Mouse (Mus musculus) heart, postnatal 0 days (tissue): ENCODE results near the gene Trim29.

Experiments
- CTCF ChIP-seq: IDR thresholded peaks from 2 replicates; pipeline ENCODE4 v1.5.1; 2016; ENCODE audit warnings: antibody characterized with exemption, control low read depth, low read depth
- EP300 ChIP-seq: IDR thresholded peaks from 2 replicates; pipeline ENCODE4 v1.6.1; 2016; ENCODE audit warnings: antibody characterized with exemption, low read depth

DNA sequence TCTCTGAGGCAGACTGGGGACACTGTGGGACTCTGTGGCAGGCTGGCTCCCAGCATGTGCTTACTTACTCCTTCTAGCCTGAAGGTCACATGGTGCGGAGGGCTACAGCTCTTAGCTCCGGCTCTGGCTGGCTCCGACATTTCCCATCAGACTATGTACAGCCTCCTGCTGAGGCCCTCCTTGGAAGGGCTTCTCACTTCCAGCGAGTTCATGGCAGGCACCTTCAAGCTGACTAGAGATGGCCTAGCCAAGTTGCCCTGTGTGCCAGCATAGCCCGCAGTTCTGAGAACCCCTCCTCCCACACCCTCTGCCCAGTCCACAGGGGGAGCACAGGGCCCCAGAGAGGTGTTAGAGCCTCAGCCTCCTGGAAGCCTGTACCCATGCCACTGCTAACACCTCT, 19.8 kb downstream of the Trim29 start:
- TF ChIP-seq CTCF (no peak), EP300 (no peak)
